Mouse (Mus musculus) heart, embryonic 15.5 days (tissue): Measurements from ENCODE around the gene Samsn1. TPM values are rescaled to one million over a fixed set of nuclear protein-coding genes. Genes with fewer than 3 reads are reported as not detected.
"Not testable (repeated sequence)": the region's sequence is repeated elsewhere in the genome, so short reads cannot be mapped to it uniquely, and the experiment has no call there.

Source experiments
- ATAC-seq: fragments of 200-750 bp; cut with Nextera tagmentation; replicated peaks from 2 replicates; pipeline ENCODE4 v1.8.0; 2017; ENCODE audit warnings: low read depth, moderate TSS enrichment; ENCODE audit not compliant: insufficient number of reproducible peaks, insufficient read depth, low FRiP score
- H3K27ac ChIP-seq: fragments of 300-500 bp; sonication (generic); 2 replicates; pipeline ENCODE4 v1.5.1; 2015; ENCODE audit warnings: mild to moderate bottlenecking, inconsistent platforms
- H3K27me3 ChIP-seq: fragments of 300-500 bp; sonication (generic); 2 replicates; pipeline ENCODE4 v1.6.1; 2015; ENCODE audit warnings: inconsistent platforms
- H3K36me3 ChIP-seq: fragments of 300-500 bp; sonication (generic); 2 replicates; pipeline ENCODE4 v1.6.1; 2015; ENCODE audit warnings: mild to moderate bottlenecking, inconsistent platforms
- H3K4me1 ChIP-seq: fragments of 300-500 bp; sonication (generic); replicated peaks from 2 replicates; pipeline ENCODE4 v1.6.1; 2015; ENCODE audit warnings: inconsistent platforms
- H3K4me2 ChIP-seq: fragments of 300-500 bp; sonication (generic); 2 replicates; pipeline ENCODE4 v1.6.1; 2015; ENCODE audit warnings: inconsistent platforms, mild to moderate bottlenecking, moderate library complexity
- H3K4me3 ChIP-seq: fragments of 300-500 bp; sonication (generic); 2 replicates; pipeline ENCODE4 v1.5.1; 2015; ENCODE audit warnings: mild to moderate bottlenecking, inconsistent platforms
- H3K9ac ChIP-seq: fragments of 300-500 bp; sonication (generic); 2 replicates; pipeline ENCODE4 v1.6.1; 2015; ENCODE audit warnings: mild to moderate bottlenecking, inconsistent platforms
- H3K9me3 ChIP-seq: fragments of 300-500 bp; sonication (generic); replicated peaks from 2 replicates; pipeline ENCODE4 v1.6.1; 2016; ENCODE audit warnings: inconsistent platforms
- WGBS: fragments of 180-500 bp; shearing (Covaris S2); methylation state at CpG from one replicate; pipeline ENCODE4 v1.1.7; 2015; ENCODE audit warnings: mixed read lengths; 5-methylcytosine and 5-hydroxymethylcytosine counted together
- polyA plus RNA-seq: library from polyadenylated mRNA; unstranded; fragments of >200 nt; fragmentation: Nextera tagmentation; extraction: Ambion mirVana; gene quantifications from 2 replicates; pipeline ENCODE4 v1.2.1, GENCODE M21; 2015

Gene Samsn1
- polyA plus RNA-seq, 1 experiment from 2014 or later: 1.6 TPM

DNA sequence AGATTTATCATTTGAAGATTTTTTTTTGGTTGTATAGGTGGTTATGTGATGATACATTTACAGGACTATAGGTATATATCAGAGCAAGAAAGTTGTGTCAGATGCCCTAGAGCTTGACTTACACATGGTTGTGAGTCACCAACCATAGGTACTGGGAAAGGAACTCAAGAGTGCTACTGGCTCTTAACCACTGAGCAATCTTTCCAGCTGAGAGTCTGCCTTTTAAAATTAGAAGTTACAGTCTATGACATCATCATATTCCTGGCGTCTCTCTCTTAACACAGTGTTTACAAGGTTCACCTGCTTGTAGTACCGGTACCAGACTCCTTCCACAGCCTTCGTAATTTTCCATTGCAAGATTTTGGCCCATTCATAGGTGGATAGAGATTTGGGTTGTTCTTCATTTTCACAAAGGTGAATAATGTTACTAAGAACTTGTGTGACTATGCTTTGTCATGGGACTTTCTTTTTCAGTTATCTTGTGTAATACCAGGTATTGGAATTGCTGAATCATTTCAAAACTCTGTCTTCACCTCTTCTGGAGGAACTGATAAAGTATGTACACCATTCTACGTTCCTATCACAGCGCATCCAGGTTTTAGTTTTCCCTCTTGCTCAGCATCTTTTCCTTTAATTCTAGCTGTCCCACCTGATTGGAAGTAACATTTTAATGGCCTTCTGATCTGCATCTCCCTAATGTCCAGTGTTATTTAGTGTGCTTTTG, 184.2 kb downstream of the Samsn1 start:
- no peak for ATAC-seq
- no peaks in the 10 kb centered on the region for H3K36me3 ChIP-seq
- no peak overlapping the region for H3K4me3 ChIP-seq
- no peak overlapping the region for H3K27ac ChIP-seq
- no peaks in the 10 kb centered on the region for H3K4me1 ChIP-seq
- no peaks in the 10 kb centered on the region for H3K27me3 ChIP-seq
- WGBS: 78% methylated on average over 5 of the region's 5 CpGs
- H3K9me3 ChIP-seq: no peaks in the 10 kb centered on the region
- no peak overlapping the region for H3K9ac ChIP-seq
- H3K4me2 ChIP-seq: no peak overlapping the region

DNA sequence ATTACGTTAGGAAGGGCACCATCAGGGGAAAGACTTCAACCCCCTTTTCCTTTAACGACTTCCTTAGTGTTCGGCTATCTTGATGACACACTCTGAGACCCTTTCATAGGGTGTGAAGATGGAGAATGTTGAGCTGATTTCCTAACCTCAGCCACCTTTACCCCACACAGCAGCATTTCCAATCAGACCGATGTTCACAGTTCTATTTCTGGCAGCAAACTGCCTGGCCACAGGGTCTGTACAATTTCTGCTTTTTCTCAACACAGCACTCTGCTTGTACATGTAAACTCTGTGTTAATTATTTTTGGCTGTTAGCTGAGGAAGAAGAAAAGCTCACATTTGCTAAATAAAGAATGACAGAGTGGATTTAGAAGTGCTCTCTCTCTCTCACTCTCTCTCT, 190.7 kb downstream of the Samsn1 start:
- ATAC-seq: no peak
- 28% methylated on average over 4 of the region's 4 CpGs for WGBS
- no peaks in the 10 kb centered on the region for H3K27me3 ChIP-seq

GRCm38 (mm10) chr16:75826949-75827348, 195.1 kb downstream of the Samsn1 start:
- H3K4me1 ChIP-seq, H3K9ac ChIP-seq, H3K27ac ChIP-seq, H3K4me3 ChIP-seq, H3K36me3 ChIP-seq, H3K9me3 ChIP-seq, ATAC-seq, H3K4me2 ChIP-seq, H3K27me3 ChIP-seq: not testable (repeated sequence)

More for the DNA sequence above, 190.7 kb downstream of the Samsn1 start:
- Histone ChIP-seq H3K4me2 (no peak overlapping the region), H3K27ac (0 out of 2 replicates have a peak overlapping the region, but pooled peaks have one; percentile 7), H3K9ac (no peak overlapping the region), H3K36me3 (no peaks in the 10 kb centered on the region), H3K4me3 (no peak overlapping the region), H3K9me3 (no peaks in the 10 kb centered on the region), H3K4me1 (0 out of 2 replicates have a peak, but pooled peaks cover 7% of the 10 kb centered on the region)

GRCm38 (mm10) chr16:75826498-75826897, 195.6 kb downstream of the Samsn1 start:
- Histone ChIP-seq H3K9me3 (no peaks in the 10 kb centered on the region), H3K36me3 (no peaks in the 10 kb centered on the region), H3K27me3 (no peaks in the 10 kb centered on the region), H3K4me2 (no peak overlapping the region), H3K27ac (no peak overlapping the region), H3K4me3 (no peak overlapping the region), H3K4me1 (0 out of 2 replicates have a peak, but pooled peaks cover 6% of the 10 kb centered on the region), H3K9ac (no peak overlapping the region)
- ATAC-seq: no peak

DNA sequence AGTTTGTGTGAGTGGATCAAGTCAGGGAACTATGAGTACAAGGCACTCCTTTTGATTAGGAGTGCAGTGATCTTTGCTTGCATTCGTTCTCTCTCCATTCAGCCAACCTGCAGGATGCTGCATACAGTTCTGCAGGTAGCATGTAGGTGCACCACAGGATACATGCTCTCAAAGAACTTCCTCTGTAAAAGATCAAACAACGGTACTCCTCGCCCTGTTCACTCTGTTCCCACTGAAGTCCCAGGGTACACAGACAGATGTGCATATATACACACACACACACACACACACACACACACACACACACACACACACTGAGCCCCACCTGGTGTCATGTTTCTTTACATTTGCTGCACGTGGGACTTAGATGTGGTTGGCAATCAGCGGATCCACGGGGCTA, 198.9 kb downstream of the Samsn1 start:
- Histone ChIP-seq H3K4me3 (no peak overlapping the region), H3K4me1 (no peaks in the 10 kb centered on the region), H3K27me3 (no peaks in the 10 kb centered on the region), H3K4me2 (no peak overlapping the region), H3K36me3 (no peaks in the 10 kb centered on the region), H3K9ac (no peak overlapping the region), H3K27ac (no peak overlapping the region), H3K9me3 (no peaks in the 10 kb centered on the region)
- ATAC-seq: no peak
- WGBS: 72% methylated on average over 6 of the region's 6 CpGs

DNA sequence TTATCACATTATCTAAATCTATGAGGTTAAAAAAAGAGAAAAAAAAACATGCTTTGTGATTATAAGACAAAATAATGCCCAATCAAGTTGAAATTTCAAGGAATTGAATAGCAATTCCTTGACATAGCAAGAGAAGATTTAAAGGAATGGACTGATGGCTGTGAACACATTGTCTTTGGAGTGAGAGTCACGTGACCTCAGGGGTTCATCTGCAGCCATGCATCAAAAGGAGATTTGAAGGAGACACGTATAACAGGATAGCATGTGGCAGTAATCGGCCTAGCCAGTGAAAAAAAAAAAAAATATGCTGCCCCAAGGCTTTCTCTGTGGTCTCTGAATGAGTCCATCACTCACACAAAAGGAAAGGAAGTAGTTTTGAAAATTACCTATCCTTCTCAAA, 201.1 kb downstream of the Samsn1 start:
- WGBS: 70% methylated on average over 3 of the region's 3 CpGs
- no peak overlapping the region for H3K4me2 ChIP-seq
- no peaks in the 10 kb centered on the region for H3K36me3 ChIP-seq
- H3K27ac ChIP-seq: no peak overlapping the region
- no peaks in the 10 kb centered on the region for H3K9me3 ChIP-seq
- no peaks in the 10 kb centered on the region for H3K27me3 ChIP-seq
- H3K9ac ChIP-seq: no peak overlapping the region
- no peak overlapping the region for H3K4me3 ChIP-seq
- H3K4me1 ChIP-seq: no peaks in the 10 kb centered on the region
- no peak for ATAC-seq
